Mouse (Mus musculus) inflammation-experienced regulatory T-cells, adult 6 months (primary cell): ENCODE data around the gene Plekhm3. TPM values are rescaled to one million over a fixed set of nuclear protein-coding genes. Genes with fewer than 3 reads are reported as not detected.

Source experiments
- ATAC-seq: one replicate; pipeline ENCODE4 v1.8.0; 2017
- polyA plus RNA-seq, 3 experiments: library from polyadenylated mRNA; unstranded; fragments of 100-300 nt; shearing (Covaris generic); gene quantifications; one replicate each; pipeline ENCODE4 v1.2.1; 2017

Plekhm3 gene
- polyA plus RNA-seq, 3 experiments from 2014 or later, result 7.0 to 13.0 (median 11.0) TPM

- ATAC-seq, result no peak
Observed at GRCm38 (mm10) chr1:64875156-64875555, 81.5 kb downstream of the Plekhm3 start.

DNA sequence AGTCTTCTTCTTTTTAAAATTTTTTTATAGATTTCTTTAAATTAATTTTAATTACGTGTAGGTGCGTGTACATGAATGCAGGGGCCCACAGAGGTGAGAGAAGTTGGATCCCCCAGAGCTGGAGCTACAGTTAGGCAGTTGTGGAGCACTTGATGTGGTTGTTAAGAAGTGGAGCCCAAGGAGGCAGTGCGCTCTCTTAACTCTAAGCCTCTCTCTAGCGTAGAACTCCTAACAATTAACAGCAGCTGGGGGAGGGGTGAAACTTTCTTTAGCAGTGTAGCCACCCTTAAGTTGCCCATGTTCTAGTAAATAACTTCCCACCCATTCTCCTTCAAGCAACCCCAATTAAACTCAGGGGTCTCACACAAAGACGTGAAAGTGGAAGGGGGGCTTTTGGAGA lies 84.7 kb downstream of the Plekhm3 start:
- no peak for ATAC-seq

GRCm38 (mm10) chr1:64867684-64868083 lies 88.9 kb downstream of the Plekhm3 start:
- ATAC-seq, result no peak

DNA sequence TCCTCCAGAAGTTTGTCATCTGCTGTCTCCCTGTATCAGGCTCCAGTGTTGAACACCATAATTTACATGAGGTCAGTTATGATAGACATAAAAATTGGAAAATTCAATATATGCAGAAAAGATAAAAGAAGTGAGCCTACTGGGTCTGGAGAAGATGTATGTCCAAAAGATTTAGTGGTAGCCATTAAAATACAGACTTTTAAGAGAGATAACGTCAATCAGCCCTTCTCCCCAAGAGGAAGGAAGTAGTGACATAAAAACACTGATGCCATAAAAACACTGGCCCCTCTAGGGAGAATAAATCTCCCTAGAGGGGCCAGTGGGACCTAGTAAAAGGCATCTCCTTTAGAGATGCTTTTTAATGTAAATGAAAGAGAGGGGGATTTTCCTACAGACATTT lies 90.5 kb downstream of the Plekhm3 start:
- no peak for ATAC-seq

DNA sequence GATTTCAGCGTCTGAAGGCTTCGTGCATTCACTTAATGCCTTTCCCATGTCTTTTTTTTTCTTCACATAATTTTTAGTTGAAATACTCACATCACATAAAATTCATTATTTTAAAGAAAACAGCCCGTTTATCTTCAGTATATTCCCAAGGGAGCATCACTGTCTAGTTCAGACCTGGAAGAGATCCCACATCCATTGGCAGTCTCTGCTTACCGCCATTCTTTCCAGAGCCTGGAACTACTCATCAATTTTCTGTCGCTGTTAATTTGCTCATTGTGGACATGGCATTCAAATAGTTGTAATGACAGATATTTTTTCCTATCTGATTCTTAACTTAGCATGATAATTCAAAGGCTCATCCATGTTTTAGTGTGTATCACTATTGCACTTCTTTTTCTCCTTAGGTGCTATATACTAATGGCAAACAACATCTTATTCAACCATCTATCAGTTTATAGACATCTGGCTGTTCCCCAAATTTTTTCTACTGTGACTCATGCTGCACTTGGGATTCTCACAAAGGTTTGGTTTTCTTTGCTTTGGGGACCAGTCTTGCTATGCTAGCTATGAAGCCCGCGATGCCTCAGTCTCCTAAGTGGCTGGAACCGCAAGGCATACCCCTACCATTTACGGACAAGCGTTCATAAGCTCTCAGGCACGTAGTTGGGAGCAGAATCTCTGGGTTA lies 96.2 kb downstream of the Plekhm3 start:
- no peak for ATAC-seq

- ATAC-seq, result no peak
Observed at GRCm38 (mm10) chr1:64859826-64860225, 96.8 kb downstream of the Plekhm3 start.

DNA sequence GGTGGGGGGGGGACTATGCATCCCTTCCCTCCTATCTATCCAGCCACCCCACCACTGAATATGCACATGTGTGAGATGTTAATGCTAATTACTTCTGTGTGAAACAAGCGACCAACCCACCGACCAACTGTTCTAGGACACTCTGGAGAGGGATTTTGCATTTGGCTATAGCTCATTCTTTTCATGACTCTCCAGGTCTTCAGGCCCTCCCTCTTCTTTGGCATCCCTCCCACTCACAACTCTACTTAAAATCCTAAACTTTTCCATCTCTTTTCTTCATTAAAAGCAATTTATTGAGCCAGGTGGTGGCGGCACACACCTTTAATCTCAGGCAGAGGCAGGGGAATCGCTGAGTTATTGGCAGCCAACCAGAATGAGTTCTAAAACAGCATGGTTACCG lies 101.8 kb downstream of the Plekhm3 start:
- no peak for ATAC-seq

DNA sequence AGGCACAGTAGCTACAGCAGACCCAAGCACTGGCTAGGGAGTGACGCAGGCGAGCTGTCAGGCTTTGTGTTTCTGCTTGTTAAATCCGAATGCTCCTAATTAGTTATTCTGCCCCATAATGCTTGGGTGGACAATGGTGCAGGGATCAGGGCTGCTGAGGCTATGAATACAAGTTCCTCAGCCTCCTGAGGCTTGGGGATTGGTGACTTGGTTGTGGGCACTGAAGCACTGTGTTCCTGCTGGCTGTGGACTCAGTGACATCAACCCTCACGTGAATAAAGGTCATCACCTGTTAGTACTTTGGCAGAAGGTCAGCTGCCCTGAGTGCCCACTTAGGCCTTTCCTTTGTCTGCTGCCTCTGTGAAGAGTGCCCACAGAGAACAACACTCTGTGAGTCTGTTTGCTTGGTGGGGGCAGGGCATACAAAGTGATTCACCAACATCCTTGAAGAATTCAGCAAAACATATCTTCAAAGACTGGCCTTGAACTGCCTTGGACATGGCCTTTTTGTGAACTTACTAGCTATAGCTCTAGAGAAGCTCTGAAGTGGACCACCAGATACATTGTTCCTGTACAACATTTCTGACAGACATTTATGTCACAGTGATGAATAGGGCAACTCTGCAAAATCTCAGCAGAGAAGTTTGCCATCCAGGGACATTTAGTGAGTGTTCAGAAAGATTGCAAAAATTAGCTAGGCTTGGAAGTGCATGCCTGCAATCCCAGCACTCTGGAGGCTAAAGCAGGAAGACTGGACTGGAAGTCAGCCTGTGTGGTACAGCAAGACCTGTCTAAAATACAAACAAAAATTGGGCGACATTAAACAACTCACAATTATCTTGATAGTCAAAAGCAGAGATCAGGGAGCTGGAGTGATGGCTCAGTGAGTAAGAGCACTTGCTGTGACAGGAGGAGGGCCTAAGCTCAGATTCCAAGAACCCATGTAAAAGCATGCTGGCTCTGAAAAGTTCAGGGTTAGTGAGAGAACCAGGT lies 102.6 kb downstream of the Plekhm3 start:
- ATAC-seq, result no peak

DNA sequence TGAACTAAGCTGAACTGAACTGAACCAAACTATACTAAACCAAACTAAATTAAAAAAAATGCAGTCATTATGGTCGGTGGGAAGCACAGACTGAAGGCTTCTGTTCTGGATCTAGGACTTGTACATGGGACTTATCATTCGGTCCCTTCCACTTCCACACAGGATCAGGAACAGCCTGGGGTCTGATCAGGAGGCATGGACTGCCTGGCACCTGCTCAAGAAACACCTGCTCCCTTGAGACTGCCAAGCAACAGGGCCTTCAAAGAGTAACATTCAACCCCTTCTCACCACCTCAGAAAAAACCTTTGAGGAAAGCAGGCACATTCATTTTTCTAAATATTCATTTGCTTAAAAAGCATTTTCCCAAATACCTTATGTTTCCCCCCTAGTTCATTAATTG lies 103.4 kb downstream of the Plekhm3 start:
- ATAC-seq, result no peak

DNA sequence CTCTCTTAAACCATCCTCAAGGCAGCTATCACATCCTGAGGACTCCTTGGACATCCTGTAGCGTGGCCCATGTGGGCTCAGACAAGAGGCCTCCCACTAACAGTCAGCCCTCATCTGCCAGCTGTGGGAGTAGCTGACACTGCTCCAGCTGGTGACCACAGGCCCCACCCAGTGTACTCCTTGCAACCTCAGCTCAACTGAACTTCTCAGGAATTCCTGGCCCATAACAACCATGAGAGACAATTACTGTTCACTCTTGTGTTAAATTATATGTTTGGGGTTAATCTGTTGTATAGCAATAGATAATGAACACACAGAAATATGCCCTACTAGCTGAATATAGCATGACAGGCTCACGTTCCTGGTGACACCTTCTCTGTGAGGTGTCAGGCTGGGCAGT lies 104.4 kb downstream of the Plekhm3 start:
- ATAC-seq, result no peak

DNA sequence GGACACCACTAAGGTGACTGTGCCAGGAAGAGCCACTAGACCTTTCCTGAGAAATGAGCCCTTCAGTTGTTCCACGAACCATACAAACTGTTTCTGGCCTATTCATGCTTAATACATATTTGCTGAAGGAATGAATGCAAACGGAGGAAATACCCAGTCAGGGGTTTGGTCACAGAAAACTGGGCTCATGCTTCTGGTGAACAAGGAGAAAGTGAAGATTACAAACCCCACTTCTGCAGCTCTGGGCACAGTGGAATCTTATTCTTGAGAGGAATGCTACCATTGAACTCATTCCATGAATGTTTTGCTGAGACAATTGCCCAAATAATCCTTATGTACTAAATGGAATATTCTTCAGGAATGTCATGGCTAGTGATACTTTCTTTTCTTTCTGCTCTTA lies 106.3 kb downstream of the Plekhm3 start:
- ATAC-seq, result no peak

- no peak for ATAC-seq
Observed at GRCm38 (mm10) chr1:64848996-64849395, 107.6 kb downstream of the Plekhm3 start.

DNA sequence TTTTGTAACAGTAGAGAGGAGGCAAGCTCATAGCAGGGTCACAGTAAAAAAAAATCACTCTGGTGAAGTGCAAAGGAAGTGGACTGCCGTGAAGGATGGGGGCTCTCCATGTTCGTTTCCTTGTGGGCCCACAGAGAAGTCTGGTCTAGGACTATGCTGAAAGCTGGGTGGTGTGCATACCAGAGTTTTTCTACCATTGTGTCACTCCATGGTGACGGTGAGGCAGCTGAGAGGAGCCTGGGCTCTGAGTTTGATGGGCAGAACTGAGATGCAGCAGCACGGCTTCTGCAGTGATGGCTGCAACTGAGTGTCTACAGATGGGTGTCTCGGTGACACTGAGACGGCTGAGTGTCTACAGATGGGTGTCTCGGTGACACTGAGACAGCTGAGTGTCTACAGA lies 108.5 kb downstream of the Plekhm3 start:
- no peak for ATAC-seq

DNA sequence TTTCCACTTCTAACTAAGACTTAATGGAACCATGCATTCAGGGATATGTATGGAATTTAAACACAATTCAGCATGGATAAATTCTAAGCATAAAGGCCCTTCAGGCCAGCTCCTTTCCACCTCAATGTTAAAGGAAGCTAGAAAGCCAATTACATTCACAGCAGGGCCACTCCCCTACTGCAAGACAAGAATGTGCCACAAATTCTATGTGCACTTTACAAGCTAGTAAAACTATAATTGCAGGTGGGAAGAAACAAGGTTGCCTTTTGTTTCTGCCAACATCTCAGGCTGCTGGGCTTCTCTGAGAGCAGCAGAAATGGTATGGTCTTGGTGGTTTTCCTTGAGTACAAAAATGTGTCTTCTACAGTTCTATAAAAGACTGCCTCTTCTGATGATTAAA lies 109.1 kb downstream of the Plekhm3 start:
- ATAC-seq, result no peak

- no peak for ATAC-seq
Observed at GRCm38 (mm10) chr1:64844978-64845377, 111.6 kb downstream of the Plekhm3 start.

DNA sequence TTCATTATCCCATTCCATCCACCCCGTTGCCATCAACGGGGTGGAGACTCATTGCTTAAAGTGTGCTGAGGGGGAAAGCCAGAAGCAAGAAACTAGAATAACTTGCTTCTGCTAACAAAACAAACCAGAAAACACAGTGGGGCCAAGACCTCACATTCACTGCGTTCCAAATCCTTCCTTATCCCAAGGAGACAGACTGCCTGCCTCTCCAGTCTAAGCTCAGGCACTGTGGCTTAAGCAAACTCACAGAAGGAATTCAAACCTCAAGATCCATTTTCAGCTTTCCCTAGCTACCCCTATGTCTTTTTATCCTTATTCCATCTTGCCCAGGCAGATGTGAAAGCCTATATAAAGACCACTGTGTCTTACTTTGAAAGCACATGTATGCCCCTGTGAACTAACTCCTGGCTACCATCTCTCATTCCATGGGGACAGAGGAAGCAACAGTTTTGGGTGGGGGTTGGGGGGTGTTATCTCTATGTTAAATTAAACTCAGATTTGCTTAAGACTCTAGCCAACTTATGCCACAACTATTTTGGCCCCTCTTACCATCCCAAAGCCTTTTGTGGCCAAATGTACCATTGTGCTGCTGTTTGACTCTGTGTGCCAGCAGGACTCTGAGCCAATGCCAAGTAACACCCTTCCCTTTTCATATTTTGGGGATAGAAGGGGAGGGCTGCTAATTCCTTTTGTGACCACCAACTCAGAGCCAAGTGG lies 112.6 kb downstream of the Plekhm3 start:
- no peak for ATAC-seq

DNA sequence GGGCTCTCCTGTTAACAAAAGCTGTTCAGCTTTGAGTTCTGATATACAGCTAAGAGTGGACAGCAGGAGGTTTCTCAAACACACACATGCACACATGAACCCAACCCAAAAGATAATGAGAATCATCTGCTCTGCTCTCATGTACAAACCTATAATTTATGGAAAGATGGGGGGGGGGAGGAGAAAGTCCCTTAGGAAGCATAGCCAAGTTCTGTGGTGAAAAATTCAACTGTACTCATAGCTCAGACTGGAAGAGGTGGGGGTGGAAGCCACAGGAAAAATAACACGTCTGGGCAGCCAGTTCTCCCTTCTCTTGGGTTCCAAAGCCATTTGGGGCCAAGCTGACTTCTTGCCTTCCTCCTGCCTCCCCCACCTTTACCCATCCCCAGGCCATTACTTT lies 115.7 kb downstream of the Plekhm3 start:
- ATAC-seq, result no peak

GRCm38 (mm10) chr1:64836584-64836983 lies 120.0 kb downstream of the Plekhm3 start:
- ATAC-seq, result no peak

- ATAC-seq, result no peak
Observed at GRCm38 (mm10) chr1:64836114-64836513, 120.5 kb downstream of the Plekhm3 start.

GRCm38 (mm10) chr1:64831552-64831951 lies 125.1 kb downstream of the Plekhm3 start:
- ATAC-seq, result no peak

DNA sequence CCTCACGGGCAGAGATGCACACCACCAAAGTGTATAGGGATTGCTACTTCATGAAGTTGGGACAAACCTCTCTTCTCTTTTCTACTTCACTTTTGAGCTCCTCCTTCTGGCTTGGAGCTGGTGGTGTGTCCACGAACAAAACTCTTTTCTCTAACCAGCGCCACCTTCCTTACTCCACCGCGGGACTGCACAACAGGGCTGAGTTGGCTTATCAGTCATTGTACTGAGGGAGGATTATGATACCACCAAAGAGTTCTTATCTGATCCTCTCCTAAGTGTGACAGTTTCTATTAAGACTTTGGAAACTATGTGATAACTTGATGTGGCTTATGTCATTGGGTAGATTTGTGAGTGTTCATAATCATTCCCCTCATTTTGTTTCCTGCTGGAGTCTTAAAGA lies 129.2 kb downstream of the Plekhm3 start:
- no peak for ATAC-seq

GRCm38 (mm10) chr1:64826348-64827103 lies 130.1 kb downstream of the Plekhm3 start:
- ATAC-seq, result no peak
